Mouse (Mus musculus) midbrain, embryonic 14.5 days (tissue): ENCODE data around the gene Yrdc. TPM values are rescaled to one million over a fixed set of nuclear protein-coding genes. Genes with fewer than 3 reads are reported as not detected.

Experiments used
- ATAC-seq: fragments of 200-750 bp; cut with Nextera tagmentation; 2 replicates; pipeline ENCODE4 v1.8.0; 2017; ENCODE audit warnings: moderate number of reproducible peaks, moderate library complexity; ENCODE audit not compliant: low FRiP score, low TSS enrichment
- DNase-seq: peaks from one replicate; pipeline ENCODE4 v3.0.0-alpha.2; 2015
- H3K27ac ChIP-seq: fragments of 300-500 bp; sonication (generic); replicated peaks from 2 replicates; pipeline ENCODE4 v1.5.1; 2014; ENCODE audit warnings: mild to moderate bottlenecking, low read depth, low read length, moderate library complexity
- H3K27me3 ChIP-seq: fragments of 300-500 bp; sonication (generic); 2 replicates; pipeline ENCODE4 v1.6.1; 2014; ENCODE audit warnings: low read length, control low read depth, mixed read lengths; ENCODE audit not compliant: control insufficient read depth, insufficient read depth
- H3K36me3 ChIP-seq: fragments of 300-500 bp; sonication (generic); 2 replicates; pipeline ENCODE4 v1.6.1; 2014; ENCODE audit warnings: low read length, control low read depth; ENCODE audit not compliant: control insufficient read depth, insufficient read depth
- H3K4me1 ChIP-seq: fragments of 300-500 bp; sonication (generic); 2 replicates; pipeline ENCODE4 v1.6.1; 2014; ENCODE audit warnings: mild to moderate bottlenecking, antibody characterized with exemption, low read length, control low read depth; ENCODE audit not compliant: control insufficient read depth, insufficient read depth
- H3K4me2 ChIP-seq: fragments of 300-500 bp; sonication (generic); 2 replicates; pipeline ENCODE4 v1.6.1; 2014; ENCODE audit warnings: mild to moderate bottlenecking, low read length, moderate library complexity
- H3K4me3 ChIP-seq: fragments of 300-500 bp; sonication (generic); replicated peaks from 2 replicates; pipeline ENCODE4 v1.5.1; 2014; ENCODE audit warnings: low read depth, low read length
- H3K9ac ChIP-seq: fragments of 300-500 bp; sonication (generic); replicated peaks from 2 replicates; pipeline ENCODE4 v1.6.1; 2014; ENCODE audit warnings: mild to moderate bottlenecking, low read length, moderate library complexity
- H3K9me3 ChIP-seq: fragments of 300-500 bp; sonication (generic); 2 replicates; pipeline ENCODE4 v1.6.1; 2016; ENCODE audit warnings: low read length, control low read depth, mixed read lengths; ENCODE audit not compliant: control insufficient read depth
- WGBS: fragments of 180-500 bp; shearing (Covaris S2); extraction: QIAGEN DNeasy Blood & Tissue Kit; methylation state at CpG from one replicate; pipeline ENCODE4 v1.1.7; 2014; 5-methylcytosine and 5-hydroxymethylcytosine counted together
- polyA plus RNA-seq: library from polyadenylated mRNA; unstranded; fragments of >200 nt; fragmentation: Nextera tagmentation; extraction: Ambion mirVana; gene quantifications from 2 replicates; pipeline ENCODE4 v1.2.1, GENCODE M21; 2014

Yrdc gene
- polyA plus RNA-seq, 1 experiment from 2014 or later: 59.1 TPM

- peaks cover 49% of the 10 kb centered on the region for H3K36me3 ChIP-seq
- 14% methylated on average over 9 of the region's 9 CpGs for WGBS
Measured at GRCm38 (mm10) chr4:124811347-124811975, 39.0 kb upstream of the Yrdc start.

GRCm38 (mm10) chr4:124815901-124816300 is 34.6 kb upstream of the Yrdc start:
- H3K4me1 ChIP-seq: peaks cover 4% of the 10 kb centered on the region; the same call in 1 of the 2 replicates
- H3K9me3 ChIP-seq: no peaks in the 10 kb centered on the region
- no peak overlapping the region for H3K9ac ChIP-seq
- H3K4me2 ChIP-seq: no peak overlapping the region
- peaks cover 31% of the 10 kb centered on the region for H3K36me3 ChIP-seq
- no peak for ATAC-seq
- no peaks in the 10 kb centered on the region for H3K27me3 ChIP-seq
- H3K4me3 ChIP-seq: no peak overlapping the region
- no peak for DNase-seq
- no peak overlapping the region for H3K27ac ChIP-seq
- WGBS: 90% methylated on average over 11 of the region's 11 CpGs

More at GRCm38 (mm10) chr4:124811347-124811975, 39.0 kb upstream of the Yrdc start:
- Histone ChIP-seq H3K4me3 (no peak overlapping the region), H3K4me1 (peaks cover 4% of the 10 kb centered on the region; the same call in 1 of the 2 replicates), H3K4me2 (no peak overlapping the region), H3K9me3 (no peaks in the 10 kb centered on the region), H3K9ac (no peak overlapping the region; the same call in 1 of the 2 replicates), H3K27me3 (no peaks in the 10 kb centered on the region), H3K27ac (no peak overlapping the region)
- ATAC-seq (no peak), DNase-seq (peak; percentile 18)

- no peaks in the 10 kb centered on the region for H3K27me3 ChIP-seq
- DNase-seq (peak; percentile 21), ATAC-seq (no peak)
- WGBS: 10% methylated on average over 6 of the region's 6 CpGs
- H3K4me2 ChIP-seq: no peak overlapping the region
- H3K36me3 ChIP-seq: peaks cover 41% of the 10 kb centered on the region
- H3K4me3 ChIP-seq: no peak overlapping the region
- 0 out of 2 replicates have a peak overlapping the region, but pooled peaks have one; percentile 1 for H3K9ac ChIP-seq
- no peaks in the 10 kb centered on the region for H3K9me3 ChIP-seq
- H3K27ac ChIP-seq: no peak overlapping the region
- H3K4me1 ChIP-seq: no peaks in the 10 kb centered on the region
Measured at GRCm38 (mm10) chr4:124817803-124818202, 32.7 kb upstream of the Yrdc start.

- Histone ChIP-seq H3K4me1 (no peaks in the 10 kb centered on the region), H3K36me3 (peaks cover 51% of the 10 kb centered on the region), H3K27me3 (no peaks in the 10 kb centered on the region), H3K4me2 (no peak overlapping the region), H3K9me3 (no peaks in the 10 kb centered on the region), H3K27ac (no peak overlapping the region), H3K4me3 (no peak overlapping the region), H3K9ac (no peak overlapping the region)
- no peak for DNase-seq
- no peak for ATAC-seq
- 95% methylated on average over 4 of the region's 4 CpGs for WGBS
Measured at GRCm38 (mm10) chr4:124818832-124819231, 31.6 kb upstream of the Yrdc start.

- Histone ChIP-seq H3K9ac (no peak overlapping the region), H3K36me3 (peaks cover 69% of the 10 kb centered on the region), H3K27me3 (no peaks in the 10 kb centered on the region), H3K4me2 (no peak overlapping the region), H3K27ac (no peak overlapping the region), H3K9me3 (no peaks in the 10 kb centered on the region), H3K4me3 (no peak overlapping the region), H3K4me1 (no peaks in the 10 kb centered on the region)
- no peak for DNase-seq
- WGBS: 92% methylated on average over 6 of the region's 6 CpGs
- ATAC-seq: no peak
Measured at GRCm38 (mm10) chr4:124824967-124825366, 25.5 kb upstream of the Yrdc start.

GRCm38 (mm10) chr4:124825371-124825965 is 25.0 kb upstream of the Yrdc start:
- H3K4me1 ChIP-seq: no peaks in the 10 kb centered on the region
- H3K27ac ChIP-seq: no peak overlapping the region
- H3K27me3 ChIP-seq: no peaks in the 10 kb centered on the region
- H3K4me3 ChIP-seq: no peak overlapping the region
- H3K9ac ChIP-seq: no peak overlapping the region
- ATAC-seq: no peak
- 96% methylated on average over 21 of the region's 21 CpGs for WGBS
- H3K9me3 ChIP-seq: no peaks in the 10 kb centered on the region
- no peak overlapping the region for H3K4me2 ChIP-seq
- DNase-seq: no peak
- H3K36me3 ChIP-seq: peaks cover 69% of the 10 kb centered on the region

GRCm38 (mm10) chr4:124829671-124830070 is 20.8 kb upstream of the Yrdc start:
- Histone ChIP-seq H3K27me3 (no peaks in the 10 kb centered on the region), H3K27ac (no peak overlapping the region), H3K4me2 (no peak overlapping the region), H3K9ac (no peak overlapping the region), H3K4me1 (no peaks in the 10 kb centered on the region), H3K9me3 (no peaks in the 10 kb centered on the region), H3K36me3 (peaks cover 61% of the 10 kb centered on the region), H3K4me3 (no peak overlapping the region)
- 90% methylated on average over 5 of the region's 5 CpGs for WGBS
- DNase-seq (no peak), ATAC-seq (no peak)

GRCm38 (mm10) chr4:124832796-124833195 is 17.7 kb upstream of the Yrdc start:
- Histone ChIP-seq H3K4me3 (no peak overlapping the region), H3K27me3 (no peaks in the 10 kb centered on the region), H3K4me2 (no peak overlapping the region), H3K36me3 (peaks cover 64% of the 10 kb centered on the region), H3K9ac (no peak overlapping the region), H3K4me1 (no peaks in the 10 kb centered on the region), H3K27ac (no peak overlapping the region), H3K9me3 (no peaks in the 10 kb centered on the region)
- WGBS: 94% methylated on average over 10 of the region's 10 CpGs
- ATAC-seq (no peak), DNase-seq (no peak)
